Mouse (Mus musculus) cerebellum, adult 2 months (tissue): ENCODE results near the gene Ccr8.

Experiments
- CTCF ChIP-seq: fragments of 200-500 bp; IDR thresholded peaks from 2 replicates; pipeline ENCODE4 v1.5.1; 2011; ENCODE audit warnings: low read depth, mild to moderate bottlenecking, control low read depth, low read length, moderate library complexity, borderline replicate concordance; ENCODE audit not compliant: insufficient read depth
- POLR2A ChIP-seq: fragments of 200-500 bp; IDR thresholded peaks from 2 replicates; pipeline ENCODE4 v1.6.1; 2011; ENCODE audit warnings: low read length, control low read depth, borderline replicate concordance; ENCODE audit not compliant: insufficient read depth

DNA sequence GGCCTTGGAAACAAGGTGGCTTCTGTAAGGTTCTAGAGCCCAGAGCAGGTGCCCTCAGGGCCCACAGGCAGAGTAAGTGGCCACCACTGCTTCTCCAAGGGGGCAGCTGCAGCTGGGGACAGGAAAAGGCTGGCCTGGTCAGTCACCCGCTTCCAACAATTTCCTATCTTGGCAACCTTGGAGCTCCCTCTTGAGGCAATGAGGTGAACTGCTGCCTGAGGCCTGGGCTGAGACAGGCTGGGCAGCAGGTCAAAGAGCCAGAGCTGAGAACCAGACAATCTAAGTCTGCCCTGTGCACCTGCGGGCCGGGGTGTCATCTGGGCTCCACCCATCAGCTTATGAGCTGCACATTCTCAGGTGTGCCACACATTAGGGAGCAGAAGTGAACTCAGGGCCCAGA, 18.7 kb upstream of the Ccr8 start:
- TF ChIP-seq CTCF: peak; percentile 96
- no peak for TF ChIP-seq POLR2A
